Mouse (Mus musculus): ENCODE data around the gene Zkscan4.
"Not testable (repeated sequence)": the region's sequence is repeated elsewhere in the genome, so short reads cannot be mapped to it uniquely, and the experiment has no call there.

Zkscan4 gene

DNA sequence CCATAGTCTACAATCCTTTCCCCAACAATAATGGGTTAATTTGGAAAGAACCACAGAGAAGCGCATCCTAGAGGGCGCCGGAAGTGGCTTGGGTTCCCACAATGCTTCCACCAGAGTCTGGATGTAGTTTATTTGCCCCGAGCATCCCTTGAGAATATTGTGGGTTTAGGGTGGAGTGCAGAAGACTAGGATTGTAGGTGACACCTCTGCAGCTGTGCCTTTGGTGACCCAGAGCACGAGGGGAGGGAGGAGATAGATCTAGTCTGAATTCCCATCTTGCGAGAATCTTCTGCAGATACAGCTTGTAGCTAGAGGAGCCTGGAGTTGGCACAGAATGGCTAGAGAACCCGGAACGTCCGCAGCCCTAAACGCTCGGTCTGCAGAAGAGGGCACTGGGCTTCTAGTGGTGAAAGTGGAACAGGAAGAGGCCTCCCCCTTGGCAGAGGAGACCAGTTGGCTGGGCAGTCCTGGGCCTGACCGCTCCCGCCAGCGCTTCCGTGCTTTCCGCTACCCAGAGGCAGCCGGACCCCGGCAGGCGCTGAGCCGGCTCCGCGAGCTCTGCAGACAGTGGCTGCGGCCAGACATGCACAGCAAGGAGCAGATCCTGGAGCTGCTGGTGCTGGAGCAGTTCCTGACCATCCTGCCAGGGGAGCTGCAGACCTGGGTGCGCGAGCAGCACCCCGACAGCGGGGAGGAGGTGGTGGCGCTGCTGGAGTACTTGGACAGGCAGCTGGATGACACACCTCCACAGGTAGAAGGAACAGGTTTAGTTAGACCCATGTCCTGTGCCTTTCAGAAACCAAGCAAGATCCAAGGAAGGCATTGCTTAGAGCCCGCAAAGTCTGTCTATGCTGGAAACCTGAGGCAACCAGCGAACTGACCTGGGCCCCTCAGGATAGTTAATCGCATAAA lies at the start of gene Zkscan4, which contains the start of gene Gm10065:
TSS of gene Zkscan4 (plus strand) at position 149 of the 912 bp plus-strand sequence.
TSS of gene Gm10065 (minus strand) at position 683 of the 912 bp plus-strand sequence.
- DNase-seq (ENCODE audit: low read depth): not testable (repeated sequence)

DNA sequence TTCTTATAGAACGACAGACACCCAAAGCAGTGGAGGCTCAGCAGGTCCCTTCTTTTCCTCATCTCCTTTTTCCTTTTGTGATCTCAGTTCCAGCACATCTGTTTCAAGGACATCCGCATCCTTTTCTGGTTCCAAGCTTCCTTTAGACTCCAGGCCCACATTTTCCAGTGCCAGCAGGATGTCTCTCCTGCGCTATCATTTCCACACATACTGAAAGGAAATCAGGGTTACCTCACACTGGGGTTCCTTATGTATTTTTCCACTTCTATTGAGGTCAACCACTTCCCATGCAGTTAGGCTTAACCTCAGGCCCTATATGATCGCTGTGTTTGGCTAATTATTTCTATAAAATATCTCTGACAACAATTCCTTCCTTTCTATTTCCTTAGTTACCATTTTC lies 43.2 kb upstream of the Zkscan4 start:
- no peak for DNase-seq (ENCODE audit: low read depth)

DNA sequence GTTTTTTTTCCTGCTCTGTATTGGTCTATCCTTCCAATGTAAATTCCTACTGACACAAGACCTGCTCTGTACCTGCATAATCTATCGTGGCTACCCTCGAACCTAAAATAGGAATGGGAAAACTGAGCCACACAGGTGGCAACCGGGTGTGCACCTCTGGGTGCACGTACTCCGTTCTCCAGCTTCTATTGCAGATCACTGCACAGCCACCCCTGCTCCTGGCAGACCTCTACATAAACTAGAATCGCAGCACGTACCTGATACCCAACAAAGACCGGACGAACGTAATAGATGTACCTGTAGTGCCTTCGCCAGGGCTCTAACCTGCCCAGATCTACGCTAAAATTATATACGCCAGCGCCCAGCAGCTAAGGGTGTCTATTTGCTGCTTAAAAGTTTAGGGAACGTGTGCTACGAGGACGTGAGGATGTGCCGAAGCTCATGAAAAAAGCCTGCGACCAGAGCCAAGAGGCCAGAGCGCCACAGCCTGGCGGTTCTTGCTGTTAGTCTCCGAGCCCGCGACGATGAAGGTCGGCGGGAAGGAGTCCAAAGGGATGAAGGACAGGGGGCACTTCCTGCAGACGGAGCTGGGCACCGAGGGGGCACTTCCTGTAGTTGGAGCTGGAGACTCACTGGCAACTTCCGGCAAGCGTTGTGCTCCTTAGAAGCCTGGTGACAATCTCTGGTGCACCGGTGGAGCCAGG lies 38.1 kb upstream of the Zkscan4 start, which contains the start of gene Pgbd1:
TSS of gene Pgbd1 (minus strand) at position 556 of the 704 bp plus-strand sequence.
- DNase-seq (ENCODE audit: low read depth): peak; percentile 37

DNA sequence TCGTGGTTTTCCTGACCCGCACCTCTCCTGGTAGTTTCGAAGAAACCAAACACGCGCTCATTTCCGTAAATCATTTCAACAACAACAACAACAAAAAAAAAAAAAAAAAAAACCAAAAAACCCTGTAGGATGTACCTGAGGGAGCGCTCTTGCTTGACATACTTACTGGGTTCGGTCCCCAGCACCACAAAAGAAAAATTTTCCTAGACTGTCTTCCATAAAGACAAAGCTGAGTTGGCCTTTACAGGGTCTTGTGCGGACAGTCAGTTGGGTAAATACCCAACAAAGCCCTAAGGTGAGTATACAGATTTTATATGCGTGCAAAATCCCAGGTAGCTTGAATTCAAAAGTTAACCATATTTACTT lies 37.5 kb upstream of the Zkscan4 start:
- no peak for DNase-seq (ENCODE audit: low read depth)

DNA sequence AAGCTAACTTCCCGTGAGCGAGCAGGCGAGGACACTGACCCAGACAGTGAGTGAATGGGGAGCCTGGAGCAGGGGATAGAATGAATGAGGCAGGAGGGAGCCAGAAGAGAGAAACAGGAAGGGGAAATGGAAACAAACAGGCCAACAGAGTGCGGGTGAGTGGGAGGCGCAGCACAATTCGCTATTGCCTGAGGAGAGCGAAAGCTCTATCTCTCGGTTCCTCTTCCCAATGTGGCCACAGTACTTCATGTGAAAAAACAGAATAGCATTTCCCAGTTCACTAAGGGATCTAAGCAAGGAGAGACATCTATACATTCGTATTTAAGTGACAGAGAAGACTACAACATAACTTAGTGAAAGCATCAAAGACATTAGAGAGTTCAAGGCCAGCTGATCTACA lies 31.9 kb upstream of the Zkscan4 start:
- no peak for DNase-seq (ENCODE audit: low read depth)

DNA sequence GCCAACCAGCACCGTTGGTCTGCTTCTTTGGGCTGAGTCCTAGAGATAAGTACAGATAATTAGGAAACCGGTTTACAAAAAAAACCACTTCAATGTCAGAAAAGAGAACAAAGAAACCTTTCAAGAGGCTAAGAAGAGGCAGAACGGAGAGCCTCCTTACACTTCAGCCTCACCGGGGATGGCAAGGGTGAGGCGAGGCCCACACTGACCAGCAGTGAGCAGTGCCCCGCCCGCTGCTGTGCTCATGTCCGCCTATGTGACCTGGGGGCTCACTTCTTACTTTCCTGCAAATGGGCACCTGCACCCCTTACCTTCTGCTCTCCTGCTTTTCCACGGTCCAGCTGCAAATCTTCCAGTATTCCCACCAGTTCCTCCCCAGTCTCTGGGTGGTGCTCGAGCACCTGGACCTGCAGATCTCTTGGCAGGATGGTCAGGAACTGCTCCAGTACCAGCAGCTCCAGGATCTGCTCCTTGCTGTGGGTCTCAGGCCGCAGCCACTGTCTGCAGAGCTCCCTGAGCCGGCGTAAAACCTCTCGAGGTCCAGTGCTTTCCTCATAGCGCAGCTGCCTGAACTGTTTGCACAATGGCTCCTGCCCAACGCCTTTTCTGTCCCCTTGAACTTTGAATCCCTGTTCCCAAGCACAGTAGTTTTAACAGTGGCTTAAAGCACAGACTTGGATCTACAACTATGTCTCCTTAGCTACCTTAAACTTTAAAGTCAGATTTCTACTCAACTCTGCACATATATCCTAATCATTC lies 30.7 kb upstream of the Zkscan4 start:
- DNase-seq (ENCODE audit: low read depth): no peak

DNA sequence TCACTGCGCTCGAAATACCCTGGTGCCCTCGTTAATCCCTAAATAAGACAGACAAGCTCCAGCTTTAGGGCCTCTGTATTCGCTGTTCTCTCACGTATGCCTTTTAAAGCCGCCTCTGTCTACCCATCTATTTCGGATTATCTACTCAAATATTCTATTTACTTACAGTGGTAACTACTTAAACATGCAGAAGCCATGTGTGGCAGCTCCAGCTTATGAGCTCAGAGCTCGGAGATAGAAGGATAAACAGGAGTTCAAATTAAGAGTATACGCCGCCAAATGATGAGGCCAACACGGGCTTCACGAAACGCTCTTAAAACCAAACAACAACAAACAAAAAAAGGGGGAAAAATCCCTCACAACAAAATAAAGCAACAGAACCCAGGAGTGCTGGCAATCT lies 25.7 kb upstream of the Zkscan4 start:
- DNase-seq (ENCODE audit: low read depth): no peak

DNA sequence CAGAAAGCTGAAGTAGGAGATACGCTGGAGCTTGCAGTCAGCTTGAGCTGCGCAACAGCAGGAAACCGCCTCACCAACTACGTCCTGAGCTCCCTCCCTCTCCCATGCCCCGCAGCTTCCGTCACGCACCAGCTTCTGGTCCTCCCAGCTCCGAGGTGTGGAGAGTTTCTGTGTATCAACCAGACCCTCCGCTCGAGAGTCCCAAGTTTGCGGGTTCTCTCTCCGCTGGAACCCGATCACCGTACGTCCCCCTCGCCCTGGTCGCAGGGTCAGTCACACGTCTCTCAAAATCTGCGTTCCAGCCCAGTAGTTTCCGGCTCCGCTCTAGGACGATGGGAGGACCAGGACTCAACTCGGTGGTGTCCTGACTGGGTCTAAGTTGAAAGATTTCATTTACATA lies 25.3 kb upstream of the Zkscan4 start, which contains the start of gene Zscan26:
TSS of gene Zscan26 (minus strand) at position 282 of the 400 bp plus-strand sequence.
- peak; percentile 89 for DNase-seq (ENCODE audit: low read depth)

DNA sequence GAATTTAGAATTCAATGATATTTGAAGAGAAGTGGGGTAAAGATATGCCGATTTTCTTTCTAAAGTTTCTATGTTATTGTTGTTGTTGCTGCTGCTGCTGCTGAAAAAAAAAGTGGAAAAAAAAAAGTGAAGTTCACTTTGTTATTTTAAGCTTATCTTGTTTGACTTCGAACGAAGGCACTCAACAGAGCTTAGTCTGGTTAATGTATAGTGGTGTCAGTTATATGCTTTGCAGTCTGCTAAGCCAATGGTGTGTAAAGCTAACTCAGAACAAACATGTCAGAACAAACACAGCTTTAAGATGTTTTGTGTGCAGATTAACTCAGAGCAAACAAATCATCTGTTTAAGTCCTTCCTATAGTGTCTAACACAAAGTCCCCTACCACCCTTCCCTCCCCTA lies 24.6 kb upstream of the Zkscan4 start:
- DNase-seq (ENCODE audit: low read depth): no peak

DNA sequence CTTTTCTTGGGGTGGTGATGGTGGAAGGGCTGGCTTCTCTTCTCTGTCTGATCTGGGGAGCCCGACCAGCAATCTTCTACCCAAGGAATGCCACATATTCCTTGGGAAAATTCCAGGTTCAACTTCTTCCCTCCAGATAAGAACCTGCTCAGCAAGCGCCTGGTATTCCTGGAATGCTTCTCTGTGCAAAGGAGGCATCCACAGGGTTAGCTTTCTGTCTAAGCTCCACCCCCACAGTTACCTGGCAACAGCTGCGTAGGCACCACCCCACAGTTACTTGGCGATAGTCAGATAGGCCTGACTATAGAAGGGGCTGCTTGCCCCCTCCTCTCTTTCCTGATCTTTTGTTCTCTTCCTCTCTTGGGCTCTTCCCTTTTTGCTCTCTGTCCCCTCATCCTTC lies 22.4 kb upstream of the Zkscan4 start:
- peak; percentile 25 for DNase-seq (ENCODE audit: low read depth)

DNA sequence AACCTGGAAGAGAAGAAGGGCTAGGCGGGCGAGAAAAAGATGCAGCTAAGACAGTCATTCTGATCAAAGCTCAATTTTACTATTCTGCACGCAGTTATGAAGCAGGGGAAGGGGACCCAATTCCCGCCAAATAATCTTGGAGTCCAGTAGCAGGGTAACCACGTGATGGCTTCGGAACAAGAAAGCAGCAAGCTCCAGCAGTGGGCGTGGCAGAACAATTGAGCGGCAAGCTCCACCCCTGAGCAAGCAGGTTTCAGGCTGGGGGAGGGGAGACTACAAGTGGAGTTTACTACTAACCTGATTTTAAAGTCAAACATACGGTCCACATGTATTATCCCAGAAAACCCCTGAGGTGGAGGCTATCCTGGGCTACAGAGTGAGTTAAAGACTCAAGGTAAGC lies 16.2 kb upstream of the Zkscan4 start:
- not testable (repeated sequence) for DNase-seq (ENCODE audit: low read depth)

DNA sequence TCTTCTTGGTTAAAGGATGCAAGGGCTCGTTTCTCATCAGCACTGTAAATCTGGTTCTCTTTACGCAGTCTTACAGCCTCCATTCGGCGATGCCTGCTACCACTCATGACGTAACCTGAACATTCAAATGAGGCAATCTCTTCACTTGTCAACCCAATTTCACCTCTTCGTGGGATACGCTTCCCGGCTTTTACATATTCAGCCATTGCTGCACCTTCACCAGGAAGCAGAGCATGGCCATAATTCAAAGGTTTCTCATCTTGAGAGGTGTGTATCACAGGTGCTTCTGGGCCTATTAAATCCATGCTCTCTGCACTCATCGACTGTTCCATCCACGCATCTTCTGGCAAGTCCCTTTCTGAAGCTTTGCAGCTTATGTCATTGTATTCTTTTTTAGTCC lies 11.4 kb upstream of the Zkscan4 start:
- DNase-seq (ENCODE audit: low read depth): no peak

DNA sequence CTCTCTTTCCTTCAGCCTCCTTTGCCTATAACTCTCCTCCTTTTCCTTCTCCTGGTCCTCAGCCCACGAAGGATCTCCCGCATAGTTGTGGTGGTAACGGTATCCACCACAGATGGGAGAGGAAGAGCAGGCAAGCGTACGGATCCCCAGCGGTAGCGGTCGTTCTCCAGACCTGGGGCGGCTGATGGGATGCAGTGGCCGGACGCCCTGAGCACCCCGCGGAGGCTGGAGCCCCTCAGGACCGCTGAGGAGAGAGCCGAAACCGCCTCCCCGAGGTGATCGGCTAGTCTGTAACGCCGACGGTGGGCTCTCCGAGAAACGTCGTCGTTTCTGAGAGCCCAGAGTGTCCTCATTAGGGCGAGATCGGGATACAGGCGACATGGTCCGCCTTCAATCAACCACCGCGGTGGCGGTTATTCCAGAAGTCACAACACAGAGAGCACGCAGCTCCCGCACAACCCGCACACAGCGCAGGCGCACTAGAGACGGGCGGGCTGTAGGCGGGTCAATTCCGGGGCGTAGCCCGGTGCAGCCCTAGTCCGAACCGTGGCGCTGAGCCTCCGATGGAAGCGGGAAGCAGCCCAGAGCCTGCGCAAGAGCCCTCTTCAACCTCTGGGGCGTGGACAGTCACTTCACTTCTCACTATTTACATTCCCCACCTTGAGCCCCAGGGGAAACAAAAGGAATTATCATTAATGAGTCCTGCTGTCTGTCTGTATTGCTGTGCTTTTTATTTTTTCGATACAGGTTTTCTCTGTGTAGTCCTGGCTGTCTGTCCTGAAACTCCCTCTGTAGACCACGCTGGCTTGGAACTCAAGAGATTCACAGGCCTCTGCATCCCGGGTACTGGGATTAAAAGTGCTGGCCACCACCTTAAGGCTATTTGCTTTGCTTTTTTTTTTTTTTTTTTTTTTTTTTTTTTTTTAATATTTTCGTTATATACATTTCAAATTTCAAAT lies 10.4 kb upstream of the Zkscan4 start, which contains the start of gene Nkapl:
TSS of gene Nkapl (minus strand) at position 449 of the 959 bp plus-strand sequence.
- peak; percentile 26 for DNase-seq (ENCODE audit: low read depth)

DNA sequence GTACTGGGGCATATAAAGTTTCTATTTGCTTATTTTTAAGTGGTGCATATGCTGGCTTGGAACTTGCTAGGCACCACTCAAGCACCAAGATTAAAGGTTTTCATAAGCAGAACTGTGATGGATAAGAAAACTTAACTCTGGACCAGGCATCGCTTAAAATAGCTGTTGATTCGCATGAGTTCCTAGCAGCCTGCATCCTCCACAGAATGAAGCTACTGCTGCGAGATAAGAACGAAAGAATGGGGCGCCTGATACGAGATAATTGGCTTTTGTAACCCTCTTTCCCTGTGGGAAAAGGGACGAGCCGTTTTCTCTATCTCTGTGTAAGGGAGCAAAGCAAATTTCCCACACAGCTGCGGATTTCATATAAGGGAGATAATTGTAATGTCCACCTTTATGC lies 9.6 kb upstream of the Zkscan4 start:
- DNase-seq (ENCODE audit: low read depth): no peak

DNA sequence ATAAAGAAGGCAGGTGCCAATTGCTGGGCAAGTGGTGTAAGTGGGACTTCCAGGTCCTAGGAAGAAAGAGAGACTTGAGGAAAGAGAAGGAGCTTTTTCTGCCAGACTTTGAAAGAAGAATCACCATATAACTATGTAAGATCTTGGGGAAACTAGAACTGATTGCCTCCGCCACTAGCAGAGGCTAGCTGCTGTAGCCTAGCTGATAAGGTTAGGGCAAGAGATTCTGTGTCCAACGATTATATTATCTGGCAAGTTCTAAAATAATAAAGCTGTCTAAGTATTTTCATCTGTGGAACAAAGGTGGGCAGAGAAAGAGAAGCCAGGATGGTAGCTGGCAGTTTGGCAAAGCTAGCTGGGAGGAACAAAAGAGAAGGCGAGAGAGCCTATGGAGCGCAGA lies 6.3 kb upstream of the Zkscan4 start:
- DNase-seq (ENCODE audit: low read depth): no peak

DNA sequence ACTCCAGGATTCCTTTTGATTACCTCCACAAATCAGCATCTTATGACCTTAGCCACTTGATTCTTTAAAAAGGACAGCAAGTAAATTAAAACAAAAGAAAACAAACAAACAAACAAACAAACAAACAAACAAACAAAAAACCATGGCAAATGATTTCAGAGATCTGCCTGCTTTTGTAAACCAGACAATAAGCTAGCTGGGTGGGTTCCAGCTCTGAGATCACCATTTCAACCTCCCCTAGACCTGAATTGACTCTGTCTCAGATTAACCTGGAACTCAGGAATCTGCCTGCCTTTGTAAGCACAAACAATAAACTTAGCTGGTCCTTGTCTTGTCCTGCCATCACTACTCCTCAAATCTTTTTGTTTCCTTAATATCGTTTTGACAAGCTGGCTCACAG lies 8.2 kb downstream of the Zkscan4 start:
- no peak for DNase-seq (ENCODE audit: low read depth)

DNA sequence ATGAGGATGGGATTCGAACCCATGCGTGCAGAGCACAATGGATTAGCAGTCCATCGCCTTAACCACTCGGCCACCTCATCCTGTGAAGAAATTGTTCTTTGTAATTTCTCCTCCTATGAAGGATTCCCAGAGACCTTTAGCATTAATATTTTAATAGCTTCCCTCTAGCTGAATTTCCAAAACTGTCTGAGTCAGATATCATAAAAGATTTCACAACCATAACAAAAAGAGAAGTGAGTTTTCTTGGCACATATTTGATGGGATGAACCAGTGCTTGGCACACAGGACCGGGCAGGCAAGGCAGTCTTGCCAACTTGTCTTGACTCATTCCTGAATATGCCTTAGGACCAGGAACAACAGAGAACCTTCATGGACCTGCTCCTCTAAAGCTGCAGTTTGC lies 14.1 kb downstream of the Zkscan4 start:
- peak; percentile 37 for DNase-seq (ENCODE audit: low read depth)

DNA sequence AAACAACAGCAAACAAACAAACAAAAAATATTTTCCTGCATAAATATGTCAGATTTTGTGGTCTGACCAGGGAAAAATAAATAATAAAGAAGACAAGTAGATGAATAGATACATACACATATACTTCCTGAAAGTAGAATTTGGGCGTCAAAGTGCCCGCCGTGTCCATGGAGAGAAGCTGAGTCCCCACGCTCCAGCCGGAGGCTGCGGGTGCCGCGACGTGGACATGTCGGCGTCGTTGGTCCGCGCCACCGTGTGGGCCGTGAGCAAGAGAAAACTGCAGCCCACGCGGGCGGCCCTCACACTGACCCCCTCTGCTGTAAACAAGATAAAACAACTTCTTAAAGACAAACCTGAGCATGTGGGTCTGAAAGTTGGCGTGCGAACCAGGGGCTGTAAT lies 16.4 kb downstream of the Zkscan4 start, which contains the start of gene AK157302:
TSS of gene AK157302 (plus strand) at position 144 of the 400 bp plus-strand sequence.
- no peak for DNase-seq (ENCODE audit: low read depth)

DNA sequence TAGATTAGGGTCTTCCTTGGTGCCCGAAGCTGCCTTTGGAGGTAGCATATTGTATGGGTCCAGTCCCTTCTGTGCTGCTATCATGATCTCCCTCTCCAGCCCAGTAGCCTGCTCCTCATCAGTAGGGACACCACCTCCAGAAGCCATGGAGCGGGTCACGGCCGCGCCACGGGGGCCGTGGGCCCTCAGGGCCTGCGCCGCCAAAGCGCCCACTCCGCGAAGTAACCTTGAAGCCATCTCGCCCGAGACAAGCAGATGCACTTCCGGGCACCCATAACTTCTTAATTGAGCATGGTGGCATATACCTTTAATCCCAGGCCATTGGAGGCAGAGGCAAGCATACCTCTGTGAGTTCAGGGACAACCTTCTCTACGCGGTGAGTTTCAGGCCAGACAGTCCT lies 22.5 kb downstream of the Zkscan4 start, which contains the start of gene Gm11273:
TSS of gene Gm11273 (minus strand) at position 237 of the 400 bp plus-strand sequence.
- not testable (repeated sequence) for DNase-seq (ENCODE audit: low read depth)

DNA sequence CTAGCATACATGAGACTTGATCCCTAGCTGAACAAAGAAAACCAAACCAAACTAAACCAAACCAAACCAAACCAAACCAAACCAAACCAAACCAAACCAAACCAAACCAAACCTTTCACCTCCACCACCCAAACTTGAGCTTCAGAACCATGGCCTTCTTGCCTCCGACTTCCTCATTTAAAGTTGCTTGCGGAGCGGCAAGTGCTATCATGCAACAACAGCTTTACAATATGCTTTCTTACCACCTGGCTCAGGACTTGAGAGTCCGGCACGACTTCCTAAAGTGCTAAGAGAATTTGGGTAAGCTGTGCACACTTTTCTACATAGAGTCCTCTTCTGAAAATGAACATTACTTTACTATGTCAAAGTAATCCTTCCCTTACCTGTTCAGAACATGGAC lies 23.6 kb downstream of the Zkscan4 start:
- DNase-seq (ENCODE audit: low read depth): no peak

DNA sequence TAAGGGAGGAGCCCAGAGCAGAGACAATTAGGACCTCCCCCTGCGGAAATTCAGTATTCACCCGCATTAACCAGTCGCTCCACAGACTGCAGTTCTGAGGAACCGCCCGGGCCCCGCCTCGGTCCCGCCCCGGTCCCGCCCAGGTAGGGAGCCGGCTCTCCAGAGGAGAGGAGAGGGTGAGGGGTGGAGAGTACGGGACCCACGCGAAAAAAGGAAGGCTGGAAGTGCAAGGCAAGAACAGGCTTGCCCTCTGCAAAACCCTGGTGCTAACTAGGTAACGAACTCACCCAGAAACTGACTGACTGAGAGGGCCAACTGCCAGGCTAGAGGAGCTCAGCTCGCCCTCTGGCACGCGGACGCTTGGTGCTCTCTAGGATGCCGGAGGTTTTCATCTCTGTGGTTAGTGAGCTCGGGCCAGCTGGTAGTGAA lies 27.5 kb downstream of the Zkscan4 start:
- DNase-seq (ENCODE audit: low read depth): peak; percentile 87
